ENCODE assay signal across 8 mouse cellular contexts in the genomic region with DNA sequence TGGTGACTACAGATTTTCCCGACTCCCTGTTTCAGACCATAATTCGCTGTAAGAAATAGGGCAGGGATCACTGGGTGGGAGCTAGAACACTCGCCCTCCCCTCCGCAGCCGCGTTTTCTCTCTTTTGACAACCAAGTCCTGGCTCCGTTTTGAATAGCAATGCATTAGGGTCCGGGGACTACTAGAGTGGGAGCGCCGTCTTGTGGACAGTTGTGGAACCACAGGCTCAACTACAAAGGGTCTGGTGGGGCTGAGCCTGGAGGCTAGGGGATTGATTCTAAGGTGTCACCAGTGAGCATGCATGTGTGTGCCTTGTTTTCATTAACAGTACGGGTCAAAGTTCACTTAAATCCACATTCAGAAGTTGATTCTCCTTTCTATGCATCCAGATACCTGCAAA. TPM values are rescaled to one million over a fixed set of nuclear protein-coding genes. Genes with fewer than 3 reads are reported as not detected.
DNase-seq lines count a peak whose midpoint lies in the region; ATAC-seq and TF ChIP-seq lines count a peak whose summit lies in the region.

No protein-coding gene starts in this region.

- no peak for ATAC-seq in Patski
- no peak; the same call in 1 of the 2 replicates for ATAC-seq in hindbrain, embryonic 15.5 days (ENCODE audit: low FRiP score, low read depth)

- H3K4me1 ChIP-seq in hindbrain, embryonic 15.5 days (replicated peaks) = peaks cover 18% of the 10 kb centered on the region

- in situ Hi-C loops in Patski (cut with MboI; ENCODE audit: low pct_unique_long_range_greater_than_20kb) = loop anchor here (5.0 kb wide), 1 partner anchor 326 kb away; no protein-coding TSS in a partner anchor

- no peak overlapping the region for H3K4me3 ChIP-seq in hindbrain, embryonic 15.5 days

- H3K27me3 ChIP-seq in Patski = peaks cover 8% of the 10 kb centered on the region
- peaks cover 17% of the 10 kb centered on the region for H3K27me3 ChIP-seq in hindbrain, embryonic 15.5 days

- H3K27ac ChIP-seq in hindbrain, embryonic 15.5 days (replicated peaks) = no peak overlapping the region

- CTCF ChIA-PET in Patski (lab: Charles Lee) = interaction anchor here (0.9 to 2.5 kb wide), 15 partner anchors 8 to 353 kb away, joined by 3 to 16 read pairs (median 4); a partner anchor contains a TSS

- 1% methylated on average over 11 of the region's 11 CpGs for WGBS in hindbrain, embryonic 15.5 days

- peak; percentile 84 for TF ChIP-seq CTCF in Patski (IDR thresholded peaks at IDR 0.05)

- no peaks in the 10 kb centered on the region for H3K36me3 ChIP-seq in hindbrain, embryonic 15.5 days

- H3K9me3 ChIP-seq in hindbrain, embryonic 15.5 days = no peaks in the 10 kb centered on the region

- H3K9ac ChIP-seq in hindbrain, embryonic 15.5 days = no peak overlapping the region

- DNase-seq in Patski (ENCODE audit: low read depth, low spot score) = no peak
- peak; percentile 90 to 94 for DNase-seq in cerebellum, postnatal 14 days
- peak; percentile 77 to 89 for DNase-seq in frontal cortex, postnatal 25 days (ENCODE audit: low spot score in 2 of 2)
- DNase-seq in layer of hippocampus, postnatal 36 days = peak; percentile 80
- peak; percentile 78 for DNase-seq in lung, postnatal 25 days (ENCODE audit: low spot score)
- peak; percentile 64 for DNase-seq in retina, postnatal 7 days (ENCODE audit: low read depth, low spot score)
- peak; percentile 63 to 74 for DNase-seq in urinary bladder, adult 18-20 months (ENCODE audit: low spot score in 2 of 2)

- H3K4me2 ChIP-seq in hindbrain, embryonic 15.5 days = peak overlapping the region; percentile 43

- POLR2A ChIA-PET in Patski (lab: Charles Lee) = no interaction called here

RNA-seq across cellular contexts. Expression of a gene that starts 26.1 kb away (rescaled TPM):
- polyA plus RNA-seq in Patski (2021) = 11.0 TPM
- 15.4 and 20.1 TPM in 2 replicates for polyA plus RNA-seq in hindbrain, embryonic 15.5 days (2015; fragmentation: Nextera tagmentation; extraction: Ambion mirVana)
- total RNA-seq in layer of hippocampus, postnatal 36 days (2021) = 10 to 100 TPM; 13.3 to 14.5 TPM

RNA-seq across cellular contexts. Expression of a gene that starts 52.6 kb away (rescaled TPM):
- polyA plus RNA-seq in Patski (2021) = 16.7 TPM
- 41.1 and 47.9 TPM in 2 replicates for polyA plus RNA-seq in hindbrain, embryonic 15.5 days (2015; fragmentation: Nextera tagmentation; extraction: Ambion mirVana)
- 100 to 1,000 TPM in 1 of 2 experiments, 10 to 100 TPM in 1; 93.7 to 101 TPM for total RNA-seq in layer of hippocampus, postnatal 36 days (2021)
